Mouse (Mus musculus) heart, postnatal 0 days (tissue): ENCODE results near the gene Smad5.

Experiments
- CTCF ChIP-seq: IDR thresholded peaks from 2 replicates; pipeline ENCODE4 v1.5.1; 2016; ENCODE audit warnings: antibody characterized with exemption, control low read depth, low read depth
- EP300 ChIP-seq: IDR thresholded peaks from 2 replicates; pipeline ENCODE4 v1.6.1; 2016; ENCODE audit warnings: antibody characterized with exemption, low read depth

DNA sequence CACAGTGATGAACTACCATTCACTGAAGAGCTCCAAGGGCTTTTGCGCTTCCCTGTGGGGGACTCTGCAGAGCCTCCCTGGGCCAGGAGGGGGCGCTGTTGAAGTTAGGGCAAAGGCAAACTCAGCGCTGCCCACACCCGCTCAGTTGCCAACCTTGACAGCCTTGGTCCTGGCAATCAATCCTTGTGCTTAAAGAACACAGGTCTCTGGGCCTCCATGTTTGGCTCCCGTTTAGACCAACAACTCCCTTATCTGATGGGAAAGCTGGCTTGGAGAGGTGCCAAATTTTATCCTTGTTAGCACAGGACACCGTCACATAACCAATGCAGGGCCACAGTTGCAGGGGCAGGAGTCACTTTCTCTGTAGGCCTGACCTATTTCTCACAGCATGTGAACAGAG is 53.1 kb downstream of the Smad5 start:
- TF ChIP-seq EP300 (no peak), CTCF (peak; percentile 27; the same call in 1 of the 2 replicates)
